In genomic region chr14:122460226-122460625, GRCm38 (mm10) we compare ENCODE assay signal across 14 mouse cellular contexts. TPM values are rescaled to one million over a fixed set of nuclear protein-coding genes. Genes with fewer than 3 reads are reported as not detected.
DNase-seq lines count a peak whose midpoint lies in the region; ATAC-seq and TF ChIP-seq lines count a peak whose summit lies in the region.
"Had no signal": no experiment of that assay in that cellular context is flagged by ENCODE, and none has a peak within 500 bp of the region (broad histone marks: within the 10 kb centered on the region; RNA-seq: fewer than 3 reads in every experiment).

No protein-coding gene starts in this region.

- peaks cover 83% of the 10 kb centered on the region for H3K4me1 ChIP-seq in forebrain, embryonic 10.5 days
- peaks cover 12% of the 10 kb centered on the region; the same call in 1 of the 2 replicates for H3K4me1 ChIP-seq in hindbrain, embryonic 14.5 days (replicated peaks; ENCODE audit: control insufficient read depth, insufficient read depth, low read length)
- peaks cover 9% of the 10 kb centered on the region; the same call in 1 of the 2 replicates for H3K4me1 ChIP-seq in midbrain, embryonic 14.5 days (ENCODE audit: control insufficient read depth, insufficient read depth, low read length)

- no peak for TF ChIP-seq POLR2A in brain, embryonic 14.5 days (IDR thresholded peaks at IDR 0.05; ENCODE audit: borderline replicate concordance, extremely low read depth, insufficient read depth, insufficient read length, poor library complexity, severe bottlenecking)

- H3K4me2 ChIP-seq in hindbrain, embryonic 14.5 days (replicated peaks), result peak overlapping the region; percentile 64
- peak overlapping the region; percentile 46 for H3K4me2 ChIP-seq in midbrain, embryonic 14.5 days (ENCODE audit: low read length)
- H3K4me2 ChIP-seq: lung, embryonic 15.5 days had no signal

- H3K4me3 ChIP-seq in forebrain, embryonic 10.5 days, result peak overlapping the region; percentile 89
- H3K4me3 ChIP-seq in hindbrain, embryonic 14.5 days (replicated peaks; ENCODE audit: low read length), result peak overlapping the region; percentile 23
- peak overlapping the region; percentile 25 for H3K4me3 ChIP-seq in midbrain, embryonic 14.5 days (replicated peaks; ENCODE audit: low read depth, low read length)
- H3K4me3 ChIP-seq: lung, embryonic 15.5 days had no signal

- peak; percentile 28 for DNase-seq in brain, embryonic 14.5 days (ENCODE audit: low read depth)
- no peak for DNase-seq in forebrain, embryonic 10.5 days (ENCODE audit: extremely low spot score, low spot score)
- DNase-seq in hindbrain, embryonic 14.5 days (ENCODE audit: low spot score), result no peak
- no peak for DNase-seq in midbrain, embryonic 14.5 days
- DNase-seq in urinary bladder, postnatal 14 days (ENCODE audit: low spot score), result no peak
- DNase-seq in right cerebral cortex, adult 18-20 months, result no peak
- DNase-seq: gastrocnemius, postnatal 36 days; left cerebral cortex, postnatal 4 days; retina, postnatal 1 day; thymus, adult 18-20 months had no signal

- H3K27me3 ChIP-seq in forebrain, embryonic 10.5 days (ENCODE audit: poor library complexity, severe bottlenecking), result peaks cover 51% of the 10 kb centered on the region
- peaks cover 63% of the 10 kb centered on the region for H3K27me3 ChIP-seq in hindbrain, embryonic 14.5 days (ENCODE audit: control insufficient read depth, insufficient read depth, low read length)
- peaks cover 53% of the 10 kb centered on the region for H3K27me3 ChIP-seq in midbrain, embryonic 14.5 days (ENCODE audit: control insufficient read depth, insufficient read depth, low read length)

- peak overlapping the region; percentile 58 for H3K9ac ChIP-seq in hindbrain, embryonic 14.5 days
- peak overlapping the region; percentile 39; the same call in 1 of the 2 replicates for H3K9ac ChIP-seq in midbrain, embryonic 14.5 days (replicated peaks; ENCODE audit: low read length)
- H3K9ac ChIP-seq: lung, embryonic 15.5 days had no signal

- no peak for ATAC-seq in hindbrain, embryonic 14.5 days (ENCODE audit: low FRiP score)
- ATAC-seq in midbrain, embryonic 14.5 days (ENCODE audit: low FRiP score, low TSS enrichment), result no peak
- no peak for ATAC-seq in monocyte, adult 5-6 weeks (replicated peaks; ENCODE audit: insufficient number of reproducible peaks, low FRiP score, low TSS enrichment, poor library complexity, severe bottlenecking)
- ATAC-seq: intestine, embryonic 16.5 days had no signal

- 51% methylated on average over 5 of the region's 5 CpGs for WGBS in forebrain, embryonic 10.5 days
- 45% methylated on average over 5 of the region's 5 CpGs for WGBS in hindbrain, embryonic 14.5 days
- WGBS in midbrain, embryonic 14.5 days, result 48% methylated on average over 5 of the region's 5 CpGs

- peak overlapping the region; percentile 99 for H3K27ac ChIP-seq in forebrain, embryonic 10.5 days
- peak overlapping the region; percentile 63; the same call in 1 of the 2 replicates for H3K27ac ChIP-seq in hindbrain, embryonic 14.5 days
- H3K27ac ChIP-seq in midbrain, embryonic 14.5 days (replicated peaks; ENCODE audit: low read depth, low read length), result peak overlapping the region; percentile 46
- H3K27ac ChIP-seq: lung, embryonic 15.5 days had no signal

- peaks cover 32% of the 10 kb centered on the region for H3K36me3 ChIP-seq in forebrain, embryonic 10.5 days (replicated peaks)
- no peaks in the 10 kb centered on the region for H3K36me3 ChIP-seq in hindbrain, embryonic 14.5 days (replicated peaks; ENCODE audit: control insufficient read depth, insufficient read depth)
- H3K36me3 ChIP-seq in midbrain, embryonic 14.5 days (ENCODE audit: control insufficient read depth, insufficient read depth, low read length), result no peaks in the 10 kb centered on the region
- H3K36me3 ChIP-seq: lung, embryonic 15.5 days had no signal

- no peak for TF ChIP-seq CTCF in brain, embryonic 14.5 days (IDR thresholded peaks at IDR 0.05; ENCODE audit: borderline replicate concordance, extremely low read depth, insufficient read depth, insufficient read length)

- H3K9me3 ChIP-seq in forebrain, embryonic 10.5 days, result no peaks in the 10 kb centered on the region
- no peaks in the 10 kb centered on the region for H3K9me3 ChIP-seq in hindbrain, embryonic 14.5 days (ENCODE audit: control insufficient read depth, low read length)
- no peaks in the 10 kb centered on the region for H3K9me3 ChIP-seq in midbrain, embryonic 14.5 days (ENCODE audit: control insufficient read depth, low read length)
- H3K9me3 ChIP-seq: lung, embryonic 15.5 days had no signal

RNA-seq across cellular contexts. Expression of gene Zic5, which starts 5.3 kb away (rescaled TPM):
- 10.4 and 18.6 TPM in 2 replicates for polyA plus RNA-seq in brain, embryonic 14.5 days (2012; rRNA removed)
- polyA plus RNA-seq in forebrain, embryonic 10.5 days (2016; fragmentation: Nextera tagmentation; extraction: Ambion mirVana), result 20.7 and 21.5 TPM in 2 replicates
- 11.6 and 14.0 TPM in 2 replicates for polyA plus RNA-seq in hindbrain, embryonic 14.5 days (2014; fragmentation: Nextera tagmentation; extraction: Ambion mirVana)
- 9.9 and 14.9 TPM in 2 replicates for polyA plus RNA-seq in midbrain, embryonic 14.5 days (2014; fragmentation: Nextera tagmentation; extraction: Ambion mirVana)
- 0.38 TPM in 1 of 3 replicates, not detected in the others for total RNA-seq in monocyte, adult 5-6 weeks (2017)
- total RNA-seq: gastrocnemius, postnatal 36 days had no signal
- polyA plus RNA-seq: heart, embryonic 16.5 days; intestine, embryonic 16.5 days; lung, embryonic 15.5 days had no signal

RNA-seq across cellular contexts. Expression of gene Gm5089, which starts 9.3 kb away (rescaled TPM):
- polyA plus RNA-seq in brain, embryonic 14.5 days (2012; rRNA removed), result 0.16 and 0.52 TPM in 2 replicates
- polyA plus RNA-seq in forebrain, embryonic 10.5 days (2016; fragmentation: Nextera tagmentation; extraction: Ambion mirVana), result 1.0 and 1.9 TPM in 2 replicates
- 0.50 and 1.2 TPM in 2 replicates for polyA plus RNA-seq in hindbrain, embryonic 14.5 days (2014; fragmentation: Nextera tagmentation; extraction: Ambion mirVana)
- polyA plus RNA-seq in midbrain, embryonic 14.5 days (2014; fragmentation: Nextera tagmentation; extraction: Ambion mirVana), result 0.70 and 0.75 TPM in 2 replicates
- not detected in 3 replicates for total RNA-seq in monocyte, adult 5-6 weeks (2017)
- total RNA-seq: gastrocnemius, postnatal 36 days had no signal
- polyA plus RNA-seq: heart, embryonic 16.5 days; intestine, embryonic 16.5 days; lung, embryonic 15.5 days had no signal

RNA-seq across cellular contexts. Expression of gene Zic2, which starts 15.0 kb away (rescaled TPM):
- polyA plus RNA-seq in brain, embryonic 14.5 days (2012; rRNA removed), result 51.8 and 66.8 TPM in 2 replicates
- polyA plus RNA-seq in forebrain, embryonic 10.5 days (2016; fragmentation: Nextera tagmentation; extraction: Ambion mirVana), result 7.0 and 7.3 TPM in 2 replicates
- 10.6 and 11.4 TPM in 2 replicates for polyA plus RNA-seq in hindbrain, embryonic 14.5 days (2014; fragmentation: Nextera tagmentation; extraction: Ambion mirVana)
- polyA plus RNA-seq in midbrain, embryonic 14.5 days (2014; fragmentation: Nextera tagmentation; extraction: Ambion mirVana), result 10.3 and 10.8 TPM in 2 replicates
- not detected in 3 replicates for total RNA-seq in monocyte, adult 5-6 weeks (2017)
- total RNA-seq: gastrocnemius, postnatal 36 days had no signal
- polyA plus RNA-seq: heart, embryonic 16.5 days; intestine, embryonic 16.5 days; lung, embryonic 15.5 days had no signal

RNA-seq across cellular contexts. Expression of gene Gm10837, which starts 30.2 kb away (rescaled TPM):
- 0.16 and 0.25 TPM in 2 replicates for polyA plus RNA-seq in brain, embryonic 14.5 days (2012; rRNA removed)
- 0.27 TPM in 1 of 2 replicates, not detected in the other for polyA plus RNA-seq in forebrain, embryonic 10.5 days (2016; fragmentation: Nextera tagmentation; extraction: Ambion mirVana)
- polyA plus RNA-seq in hindbrain, embryonic 14.5 days (2014; fragmentation: Nextera tagmentation; extraction: Ambion mirVana), result 0.31 and 0.95 TPM in 2 replicates
- 0.38 and 0.72 TPM in 2 replicates for polyA plus RNA-seq in midbrain, embryonic 14.5 days (2014; fragmentation: Nextera tagmentation; extraction: Ambion mirVana)
- not detected in 3 replicates for total RNA-seq in monocyte, adult 5-6 weeks (2017)
- total RNA-seq: gastrocnemius, postnatal 36 days had no signal
- polyA plus RNA-seq: heart, embryonic 16.5 days; intestine, embryonic 16.5 days; lung, embryonic 15.5 days had no signal

Comparison
In these comparisons a context has a peak if more than half of its experiments do, and no peak if none do; other contexts are left out.
1. H3K27ac ChIP-seq: peak in every context shown above with its lines; median percentile 99 in forebrain, embryonic 10.5 days; 63 in hindbrain, embryonic 14.5 days; 46 in midbrain, embryonic 14.5 days.
2. H3K4me3 ChIP-seq: peak in every context shown above with its lines; median percentile 89 in forebrain, embryonic 10.5 days; 25 in midbrain, embryonic 14.5 days; 23 in hindbrain, embryonic 14.5 days.